Mouse (Mus musculus): Measurements from ENCODE around the gene Ppm1k.
A peak's percentile ranks its signal among the peaks of the same experiment; 100 is the strongest.
"Not testable (repeated sequence)": the region's sequence is repeated elsewhere in the genome, so short reads cannot be mapped to it uniquely, and the experiment has no call there.

Gene Ppm1k

DNA sequence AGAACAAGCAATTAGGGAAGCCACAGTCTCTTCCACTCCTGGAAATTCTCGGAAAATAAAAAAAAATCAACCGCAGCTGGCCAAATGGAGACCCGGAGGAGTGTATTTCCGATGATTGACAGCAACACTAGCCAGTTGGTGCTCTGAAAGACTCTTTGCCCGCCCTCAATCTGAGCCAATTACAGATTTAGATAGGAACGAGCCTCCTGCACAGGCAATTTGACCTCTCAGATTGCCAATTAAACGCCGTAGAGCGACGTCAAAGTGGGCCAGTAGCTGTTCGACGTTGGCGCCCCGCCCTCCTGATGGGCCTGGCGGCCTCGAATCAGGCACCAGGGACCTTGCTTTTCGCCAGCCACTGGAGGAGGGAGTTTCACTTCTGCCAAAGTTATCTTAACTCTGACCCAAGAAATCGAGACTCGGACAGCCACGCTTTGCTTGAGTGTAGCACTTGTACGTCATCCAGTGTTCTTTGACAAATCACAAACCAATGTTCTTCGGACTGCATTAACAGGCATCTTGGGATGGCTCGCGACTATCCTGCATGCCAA is at the start of gene Ppm1k:
Gene Ppm1k, minus strand, starts transcription at position 83 of the 551 bp plus-strand sequence.
- peak; percentile 98 to 99 for DNase-seq

DNA sequence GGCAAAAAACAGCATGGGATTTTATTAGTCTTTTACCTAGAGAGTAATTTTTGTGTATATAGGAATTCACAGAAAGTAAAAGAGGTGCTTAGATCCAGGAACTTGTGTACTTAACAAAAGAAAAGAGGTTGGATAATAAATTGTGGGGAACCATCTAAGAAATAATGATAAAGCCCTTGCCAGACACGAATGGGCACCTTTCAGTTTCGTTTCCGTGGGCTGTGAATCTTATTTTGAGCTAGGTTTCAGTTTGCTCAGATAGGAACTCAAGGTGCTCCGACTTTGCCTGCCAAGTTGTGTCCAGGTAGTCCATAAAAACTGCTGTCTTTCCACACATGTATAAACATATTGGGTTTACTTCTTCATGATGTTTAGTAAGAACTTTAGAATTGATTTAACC is 47.1 kb upstream of the Ppm1k start:
- DNase-seq: no peak

DNA sequence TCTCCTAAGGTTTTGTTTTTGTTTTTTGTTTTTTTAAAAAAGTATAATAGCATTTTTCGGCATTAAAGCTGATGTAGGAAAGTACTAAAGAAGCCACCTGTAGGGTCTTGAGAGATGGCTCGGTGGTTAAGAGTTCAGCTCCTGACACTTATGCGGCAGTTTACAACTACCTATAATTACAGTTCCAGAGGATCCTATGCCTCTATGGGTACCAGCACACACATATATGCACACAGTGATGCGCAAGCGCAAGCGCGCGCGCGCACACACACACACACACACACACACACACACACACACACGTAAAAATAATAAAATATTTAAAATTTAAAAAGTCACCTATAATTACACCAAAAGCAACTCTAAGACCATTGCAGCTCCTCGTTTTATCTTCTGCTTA is 46.3 kb upstream of the Ppm1k start:
- no peak for DNase-seq

DNA sequence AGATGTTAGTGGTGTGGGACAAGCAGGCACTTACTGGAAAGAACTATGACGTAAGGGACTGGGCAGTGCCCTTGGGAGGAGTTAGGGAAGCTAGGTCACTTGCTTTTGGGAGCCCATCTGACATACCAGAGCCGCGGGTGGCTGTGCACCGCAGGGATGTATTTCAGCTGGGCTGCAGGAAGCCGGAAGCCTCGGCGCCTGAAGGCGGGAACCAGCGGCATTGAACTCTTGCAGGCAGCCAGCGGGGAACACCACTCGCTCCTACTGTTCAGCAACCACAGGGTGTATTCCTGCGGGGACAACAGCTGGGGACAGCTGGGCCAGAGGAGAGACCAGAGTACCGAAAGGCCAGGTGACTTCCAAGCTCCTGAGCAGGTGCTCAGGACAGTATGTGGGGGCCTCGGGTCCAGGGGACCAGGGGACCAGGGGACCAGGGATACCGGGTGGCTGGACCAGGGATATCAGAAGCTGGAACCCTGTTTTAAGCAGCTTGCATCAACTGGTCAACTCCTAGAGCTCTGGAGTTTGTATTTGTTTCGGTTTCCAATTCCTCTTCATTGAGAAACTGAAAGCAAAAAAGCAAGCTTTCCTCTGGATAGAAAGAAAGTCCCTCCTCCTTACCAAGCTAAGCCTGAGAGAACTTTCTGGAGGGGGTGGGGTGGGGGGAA is 45.7 kb upstream of the Ppm1k start, which contains the start of gene Herc6:
Gene Herc6, plus strand, starts transcription at position 120 of the 668 bp plus-strand sequence.
- peak; percentile 77 to 84 for DNase-seq

DNA sequence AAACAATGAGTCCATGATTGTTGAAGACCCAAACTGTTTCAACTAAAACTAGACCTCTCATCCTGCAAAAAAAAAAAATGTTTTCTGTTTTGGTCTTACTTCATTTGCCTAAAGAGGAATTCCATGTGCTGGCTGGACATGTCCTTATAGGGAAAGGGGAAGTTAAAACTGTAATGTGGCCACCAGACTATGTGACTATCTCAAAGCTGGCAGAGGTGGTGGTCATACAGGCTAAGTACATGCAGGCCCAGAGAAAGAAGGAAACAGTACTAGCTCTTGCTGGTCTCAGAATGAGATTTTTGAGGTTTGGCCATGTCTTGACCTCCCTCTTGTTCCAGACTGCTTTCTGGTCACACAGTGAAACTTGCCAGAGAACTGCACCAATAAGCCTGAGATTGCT is 36.3 kb upstream of the Ppm1k start:
- DNase-seq: no peak

DNA sequence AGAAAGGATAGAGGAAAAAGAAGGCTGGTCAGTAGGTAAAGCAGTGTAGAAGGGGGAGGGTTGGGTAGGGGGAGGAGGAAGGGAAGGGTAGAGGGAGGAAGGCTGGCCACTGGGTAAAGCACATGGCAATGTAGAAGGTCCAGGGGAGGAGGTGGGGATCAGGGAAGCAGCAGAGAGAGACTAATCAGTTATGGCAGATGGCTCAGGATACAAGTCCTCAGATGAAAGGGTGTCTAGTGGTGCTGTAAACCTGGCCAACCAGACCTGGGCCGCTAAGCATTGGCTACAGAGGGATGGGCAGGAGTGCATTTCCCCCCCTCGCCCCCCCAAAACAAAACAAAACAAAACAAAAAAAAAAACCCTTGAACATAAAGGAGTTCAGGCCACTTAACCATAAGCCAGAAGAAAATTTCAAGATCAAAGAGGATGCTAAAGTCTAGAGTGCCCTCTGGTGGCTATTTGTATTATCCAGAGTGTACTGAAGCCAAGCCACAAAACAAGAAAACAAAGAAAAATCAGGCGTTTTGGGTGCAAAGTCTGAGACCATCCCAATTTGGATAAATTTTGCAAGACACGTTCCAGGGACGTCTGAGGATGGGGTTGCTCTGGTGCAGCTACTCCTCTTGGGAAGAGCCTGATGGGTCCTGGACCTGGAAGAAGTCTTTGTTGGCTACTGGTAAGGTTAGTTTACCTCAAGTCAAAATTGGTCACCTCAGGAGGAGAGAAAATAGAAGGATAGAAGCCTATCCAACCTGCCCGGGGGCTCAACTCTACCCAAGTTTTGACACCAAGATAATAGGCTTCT is 35.1 kb upstream of the Ppm1k start:
- DNase-seq: peak; percentile 24 to 46

DNA sequence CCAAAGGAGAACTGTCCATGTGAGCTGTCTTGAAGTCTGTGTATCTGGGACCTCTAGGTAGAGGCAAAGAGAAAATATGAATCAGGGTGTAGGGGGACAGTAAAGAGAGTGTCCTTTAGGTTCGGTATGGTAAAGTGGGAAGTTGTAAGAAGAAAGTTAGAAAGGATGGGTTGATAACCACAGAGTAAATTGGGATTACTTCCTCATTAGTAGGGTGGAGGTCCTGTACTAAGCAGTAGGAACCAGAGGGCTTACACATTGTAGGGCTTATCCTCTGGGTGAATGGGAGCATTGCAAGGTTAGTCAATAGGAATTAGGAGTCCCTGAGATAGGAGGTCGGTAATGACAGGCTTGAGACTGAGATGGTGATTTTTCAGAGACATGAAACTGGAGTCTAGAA is 32.4 kb upstream of the Ppm1k start:
- DNase-seq: no peak

DNA sequence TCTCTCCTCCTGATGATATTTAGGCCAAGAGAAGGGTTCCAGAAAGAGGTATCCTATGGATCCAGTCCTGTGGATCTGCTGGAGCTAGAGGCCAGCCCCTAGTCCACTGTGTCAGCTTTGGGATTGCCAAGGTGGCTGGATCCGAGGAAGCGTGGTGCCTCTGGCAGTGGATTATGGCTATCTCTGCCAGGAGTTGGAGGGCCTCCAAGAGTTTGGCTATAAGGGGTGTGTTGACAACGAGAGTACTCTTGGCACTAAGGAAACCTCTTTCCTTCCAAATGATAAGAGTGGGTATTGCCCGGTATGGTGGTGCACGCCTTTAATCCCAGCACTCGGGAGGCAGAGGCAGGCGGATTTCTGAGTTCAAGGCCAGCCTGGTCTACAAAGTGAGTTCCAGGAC is 30.2 kb upstream of the Ppm1k start:
- no peak for DNase-seq

DNA sequence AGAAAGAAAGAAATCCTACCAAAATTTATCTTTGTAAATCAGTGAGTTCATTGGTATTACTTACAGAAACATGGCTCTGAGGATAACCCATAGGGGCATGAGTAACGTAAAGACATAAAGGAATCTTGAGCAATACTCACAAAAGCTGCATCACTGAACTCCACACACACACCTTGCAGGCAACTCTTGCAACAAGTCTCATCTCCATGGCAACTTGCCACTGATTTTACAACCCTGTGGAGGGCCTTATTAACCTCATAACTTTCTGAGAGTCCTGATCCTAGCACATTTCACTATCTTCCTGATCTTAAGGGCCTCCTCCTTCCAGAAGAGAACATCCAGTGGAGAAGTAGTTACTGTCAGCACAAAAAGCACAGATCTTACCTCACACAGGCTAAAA is 28.2 kb upstream of the Ppm1k start:
- no peak for DNase-seq

DNA sequence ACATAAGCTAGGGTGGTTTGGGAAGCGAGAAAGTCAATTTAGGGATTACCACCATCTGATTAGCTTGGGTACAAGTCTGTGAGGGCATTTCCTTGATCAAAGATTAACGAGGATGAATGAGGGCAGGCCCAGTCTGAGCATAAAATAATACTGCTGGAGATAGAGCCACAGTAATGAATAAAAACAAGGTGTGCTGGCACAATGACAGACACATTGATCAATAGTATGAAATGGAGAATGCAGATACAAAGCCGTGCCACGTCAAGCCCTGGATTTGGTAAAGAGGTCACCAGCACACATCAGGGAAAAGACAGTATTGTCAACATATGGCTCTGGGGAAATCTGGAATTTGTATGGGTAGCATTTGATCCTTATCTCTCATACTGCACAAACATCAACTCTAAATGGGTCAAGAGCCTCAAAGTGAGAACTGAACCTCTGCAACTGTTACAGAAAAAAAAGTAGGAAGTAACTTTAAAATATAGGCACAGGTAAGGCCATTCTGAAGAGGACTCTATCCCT is 22.6 kb upstream of the Ppm1k start:
- DNase-seq: no peak

DNA sequence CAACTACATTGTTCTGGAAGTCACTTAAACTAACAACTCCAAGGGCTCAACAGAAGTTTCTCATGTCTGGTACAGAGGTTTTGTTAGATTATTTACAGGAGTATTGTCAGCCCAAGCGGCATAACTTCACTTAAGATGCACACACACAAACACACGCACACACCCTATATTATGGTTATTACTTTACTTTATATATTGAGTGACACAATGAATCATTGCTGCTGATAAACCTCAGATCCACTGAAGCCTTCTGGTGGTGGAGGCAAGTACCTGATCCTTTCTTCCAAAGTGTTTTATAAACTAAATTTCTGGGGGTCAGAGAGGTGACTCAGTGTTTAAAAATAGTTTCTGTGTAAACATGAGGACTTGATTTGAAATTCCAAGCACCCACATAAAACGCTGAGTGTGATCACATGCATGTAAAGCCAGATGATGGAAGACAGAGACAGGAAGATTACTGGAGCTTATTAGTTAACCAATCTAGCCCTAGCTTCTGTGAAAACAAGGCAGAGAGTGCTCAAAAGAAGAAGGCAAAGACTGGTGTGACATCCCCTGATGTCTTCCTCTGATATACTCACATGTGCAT is 16.0 kb upstream of the Ppm1k start:
- no peak for DNase-seq

DNA sequence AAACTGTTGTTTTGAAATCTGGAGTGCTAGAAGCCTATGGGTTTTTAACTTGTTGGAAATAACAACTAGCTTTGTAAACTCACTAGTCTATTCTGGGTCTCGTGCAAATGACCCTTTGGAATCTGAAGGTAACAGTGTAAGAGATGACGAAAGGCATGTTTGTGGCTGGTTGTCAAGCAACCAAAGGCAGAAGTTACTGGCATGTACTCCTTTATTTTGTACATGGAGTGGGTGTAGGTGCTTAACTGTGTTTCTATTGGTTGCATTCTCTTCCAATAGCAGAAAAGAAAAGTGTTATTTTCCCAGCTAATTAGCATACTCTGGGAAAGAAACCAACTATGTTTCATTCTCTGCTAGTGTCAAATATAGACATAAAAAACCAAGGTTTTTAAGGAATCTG is 9.6 kb upstream of the Ppm1k start:
- no peak for DNase-seq

DNA sequence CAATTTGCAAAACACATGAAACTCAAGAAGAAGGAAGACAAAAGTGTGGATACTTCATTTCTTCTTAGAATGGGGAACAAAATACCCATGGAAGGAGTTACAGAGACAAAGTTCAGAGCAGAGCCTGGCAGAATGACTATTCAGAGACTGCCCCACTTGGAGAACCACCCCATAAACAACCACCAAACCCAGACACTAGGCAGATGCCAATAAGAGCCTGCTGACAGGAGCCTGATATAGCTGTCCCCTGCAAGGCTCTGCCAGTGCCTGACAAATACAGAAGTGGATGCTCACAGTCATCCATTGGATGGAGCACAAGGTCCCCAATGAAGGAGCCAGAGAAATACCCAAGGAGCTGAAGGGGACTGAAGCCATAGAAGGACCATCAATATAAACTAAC is 8.3 kb upstream of the Ppm1k start:
- not testable (repeated sequence) for DNase-seq

DNA sequence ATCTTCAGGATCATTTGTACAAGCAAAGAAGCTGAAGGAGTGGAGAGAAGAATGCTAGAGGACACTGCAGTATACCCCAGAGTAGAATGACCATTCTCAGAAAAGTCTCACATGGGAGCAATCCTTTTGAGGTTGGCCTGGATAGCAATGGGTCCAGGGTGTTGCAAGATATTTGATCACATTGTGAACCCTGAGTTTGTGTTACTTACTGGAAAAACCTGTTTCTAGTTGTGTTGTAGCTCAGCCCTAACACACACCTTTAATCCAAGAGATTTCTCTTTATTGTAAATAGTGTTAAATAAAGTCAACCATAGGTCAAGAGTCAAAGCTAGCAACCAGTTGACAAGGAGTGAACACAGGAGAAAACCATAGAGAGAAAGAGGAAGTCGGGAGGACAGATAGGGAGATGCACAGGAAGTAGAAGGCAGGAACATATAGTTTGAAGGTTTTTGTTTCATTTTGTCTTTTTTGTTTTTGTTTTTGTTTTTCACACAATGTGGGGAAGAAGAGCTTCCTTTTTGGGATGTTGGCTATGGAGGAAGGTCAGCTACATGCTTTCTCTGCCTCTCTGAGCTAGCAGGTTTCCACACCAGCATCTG is 6.6 kb upstream of the Ppm1k start:
- DNase-seq: no peak

DNA sequence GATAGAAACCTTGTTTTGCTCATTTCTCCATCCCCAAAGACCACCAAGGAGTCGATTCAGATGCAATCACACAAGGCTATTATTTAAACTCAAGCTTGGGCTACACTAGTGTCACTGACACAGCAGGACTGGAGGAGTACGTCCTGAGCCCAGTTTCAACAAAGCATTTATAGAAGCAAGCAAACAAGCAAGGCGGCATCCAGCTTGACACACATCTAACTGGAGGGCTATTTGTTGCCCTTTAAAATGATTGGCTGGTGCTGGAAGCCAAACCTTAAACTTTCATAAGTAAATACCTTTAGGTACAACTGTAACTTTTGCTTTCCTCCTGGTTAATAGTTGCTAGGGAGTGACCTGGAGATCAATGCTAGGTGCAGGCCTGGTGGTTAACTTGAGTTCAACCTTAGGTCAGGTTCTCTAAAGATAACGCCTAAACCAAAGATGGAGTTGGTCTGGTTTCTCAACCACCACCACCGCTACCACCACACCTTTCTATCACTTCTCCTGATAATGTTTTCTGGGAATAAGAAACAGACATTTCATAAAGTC is 5.8 kb upstream of the Ppm1k start:
- no peak for DNase-seq

DNA sequence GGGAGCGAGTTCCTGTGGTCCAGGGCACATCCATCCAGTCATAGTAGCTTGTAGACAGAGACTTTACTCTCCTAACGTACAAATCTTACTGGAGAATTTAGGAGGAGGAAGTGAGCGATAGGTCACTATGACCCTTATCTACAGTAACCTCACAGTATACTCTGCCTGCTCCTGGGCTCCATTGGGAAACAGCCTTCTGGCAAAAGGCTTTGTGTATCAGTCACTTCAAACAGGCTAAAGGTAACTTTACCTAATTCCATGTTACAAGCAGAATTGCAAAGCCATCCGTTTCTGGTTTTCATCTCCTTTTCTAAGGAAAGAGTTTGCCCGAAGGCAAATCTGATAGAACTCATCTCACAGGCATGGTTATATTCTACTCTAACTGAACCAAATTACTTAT is 2.6 kb upstream of the Ppm1k start:
- no peak for DNase-seq

DNA sequence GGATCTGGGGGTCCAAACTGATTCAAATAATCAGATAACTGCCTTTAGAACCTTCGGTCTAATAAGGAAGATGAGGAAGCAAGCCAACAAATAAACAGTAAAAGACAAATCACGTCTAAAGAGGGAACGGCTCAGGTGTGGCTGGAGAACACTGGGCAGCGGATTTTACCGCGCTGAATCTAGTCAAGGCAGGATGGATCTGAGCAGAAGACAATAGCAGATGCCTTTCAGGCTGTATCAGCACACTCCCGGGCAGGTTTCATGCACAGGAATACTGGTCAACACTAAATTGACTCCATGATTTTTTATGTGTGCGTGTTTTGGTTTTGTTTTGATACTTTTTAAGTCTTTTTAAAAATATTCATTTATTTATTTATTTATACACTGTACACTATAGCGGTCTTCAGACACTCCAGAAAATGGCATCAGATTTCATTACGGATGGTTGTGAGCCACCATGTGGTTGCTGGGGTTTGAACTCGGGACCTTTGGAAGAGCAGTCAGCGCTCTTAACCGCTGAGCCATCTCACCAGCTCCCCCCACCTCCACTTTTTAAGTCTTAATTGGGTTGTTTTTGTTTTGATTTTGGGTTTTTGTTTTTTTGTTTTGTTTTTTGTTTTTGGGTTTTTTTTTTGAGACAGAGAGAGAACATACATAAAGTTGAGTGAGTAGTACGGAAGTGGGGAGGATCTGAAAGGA is 852 bp upstream of the Ppm1k start:
- peak in 1 of 2 experiments; percentile 14 for DNase-seq

DNA sequence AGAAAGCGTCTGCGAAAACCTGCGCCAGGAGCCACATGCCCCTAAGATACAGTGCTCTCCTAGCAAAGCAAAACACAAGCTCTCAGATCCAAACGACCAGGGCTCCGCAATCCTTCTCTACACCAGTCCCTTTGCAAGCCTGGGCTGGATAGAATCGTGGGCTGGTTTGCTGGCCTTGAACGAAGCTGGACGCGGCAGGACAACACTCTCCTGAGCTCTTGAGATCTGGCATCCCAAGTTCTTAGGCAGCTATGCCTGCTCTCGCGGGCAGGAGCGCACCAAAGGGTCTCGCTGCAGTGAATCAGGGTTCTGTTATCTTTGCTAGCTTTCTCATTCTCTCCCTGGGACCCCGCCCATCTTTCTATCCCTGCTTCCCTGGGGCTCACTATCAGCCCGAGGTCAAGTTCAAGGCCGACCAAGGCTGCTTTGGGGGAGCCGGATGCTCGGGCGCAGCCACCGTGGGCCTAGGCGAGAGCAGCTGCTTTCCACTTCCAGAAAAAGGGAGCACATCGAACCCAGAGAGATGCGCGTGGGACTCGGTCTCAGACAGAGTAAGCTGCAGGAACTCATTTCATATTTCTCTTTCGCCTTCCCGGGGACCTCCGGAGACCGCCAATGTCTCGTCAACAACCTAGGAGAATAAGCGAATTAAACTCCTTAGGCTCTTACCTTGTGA is 519 bp downstream of the Ppm1k start:
- DNase-seq: peak; percentile 49 to 66

DNA sequence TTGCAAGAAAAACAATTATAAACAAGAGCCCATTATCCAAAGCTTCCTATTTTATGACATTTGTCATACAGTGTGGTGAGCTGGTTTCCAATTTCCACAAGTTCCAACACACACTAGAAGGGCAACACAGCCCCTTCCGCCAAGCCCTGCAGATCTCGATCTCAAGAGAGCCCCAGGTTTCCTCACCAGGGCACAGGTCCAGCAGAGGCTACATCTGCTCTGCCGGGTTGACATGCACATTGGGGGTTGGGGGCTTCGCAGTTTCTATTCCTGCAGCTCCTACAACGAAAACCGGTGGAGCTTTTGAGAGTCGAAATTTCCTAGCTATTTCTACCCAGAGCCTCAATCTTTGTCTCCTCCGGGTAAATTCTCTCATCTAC is 1.0 kb downstream of the Ppm1k start:
- peak; percentile 32 to 47 for DNase-seq

DNA sequence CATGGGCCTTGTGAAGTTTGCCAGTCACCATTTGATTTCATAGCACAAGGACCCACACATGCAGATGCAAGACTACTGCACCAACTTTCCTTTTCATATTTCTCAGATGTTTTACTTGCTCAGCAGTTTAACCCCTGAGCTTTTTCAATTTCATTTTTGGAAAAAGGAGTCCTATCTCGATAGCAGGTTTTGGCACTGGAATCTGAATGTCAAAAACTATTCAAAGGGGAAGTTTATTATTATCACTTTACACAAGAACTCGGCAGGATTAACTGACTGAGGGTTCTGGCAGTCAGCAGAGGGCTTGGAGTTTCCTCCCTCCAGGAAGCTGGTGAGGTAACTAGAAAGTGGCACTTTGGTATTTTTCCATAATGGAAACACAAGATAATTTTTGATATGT is 1.9 kb downstream of the Ppm1k start:
- DNase-seq: no peak

DNA sequence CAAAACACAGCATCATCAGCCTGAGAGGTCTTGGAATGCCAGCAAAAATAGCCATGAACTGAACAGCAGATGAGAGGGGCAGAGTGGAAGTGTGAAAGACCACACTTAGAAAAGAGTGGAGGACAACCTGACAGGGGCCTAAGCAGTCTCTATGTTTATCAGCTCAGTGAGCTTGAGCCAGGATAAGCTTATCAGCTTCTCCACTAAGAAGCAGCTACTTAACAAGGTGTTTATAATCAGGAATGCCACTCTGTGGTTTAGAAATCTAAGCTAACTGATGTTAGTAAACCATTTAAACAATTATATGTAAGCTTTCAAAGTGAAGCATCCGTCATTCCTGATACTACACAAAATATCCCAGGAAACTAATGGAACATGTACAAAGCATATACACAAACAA is 3.2 kb downstream of the Ppm1k start:
- DNase-seq: no peak

DNA sequence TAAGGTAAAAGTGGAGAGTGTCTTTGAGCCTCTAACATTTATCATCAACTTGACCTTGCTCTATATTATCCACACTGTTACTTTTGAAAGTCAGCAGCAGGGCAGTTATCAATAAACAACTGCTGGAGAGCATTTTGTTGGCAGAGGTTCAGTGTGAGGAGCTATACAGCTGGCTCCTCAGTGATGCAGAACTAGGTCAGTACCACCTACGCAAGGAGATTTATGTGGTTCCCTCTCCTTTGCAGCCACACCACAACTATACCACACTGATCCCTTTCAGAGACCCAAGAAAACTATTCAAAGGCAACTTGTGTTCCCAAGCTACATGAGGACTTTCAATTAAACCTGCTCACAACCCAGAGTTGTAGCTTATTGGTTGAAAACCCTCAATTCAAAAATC is 3.8 kb downstream of the Ppm1k start:
- DNase-seq: no peak

Data from kidney, postnatal 4 days (tissue).